27 mouse cellular contexts compared by ENCODE assay signal in genomic region chr3:142249458-142249857, GRCm38 (mm10).
A peak's percentile ranks its signal among the peaks of the same experiment; 100 is the strongest.
DNase-seq lines count a peak whose midpoint lies in the region; ATAC-seq and TF ChIP-seq lines count a peak whose summit lies in the region.
"Had no signal": no experiment of that assay in that cellular context is flagged by ENCODE, and none has a peak within 500 bp of the region (broad histone marks: within the 10 kb centered on the region; RNA-seq: fewer than 3 reads in every experiment).

No protein-coding gene starts in this region.

- H3K27me3 ChIP-seq in limb, embryonic 11.5 days (ENCODE audit: control insufficient read depth, insufficient read depth, low read length) = 0 out of 2 replicates have a peak, but pooled peaks cover 3% of the 10 kb centered on the region
- peaks cover 55% of the 10 kb centered on the region for H3K27me3 ChIP-seq in limb, embryonic 10.5 days (ENCODE audit: low read depth, poor library complexity, severe bottlenecking)
- H3K27me3 ChIP-seq in forebrain, embryonic 10.5 days (ENCODE audit: poor library complexity, severe bottlenecking) = no peaks in the 10 kb centered on the region
- H3K27me3 ChIP-seq: liver, embryonic 13.5 days had no signal

- H3K9ac ChIP-seq in limb, embryonic 11.5 days (ENCODE audit: low read length) = no peak overlapping the region
- H3K9ac ChIP-seq: liver, embryonic 13.5 days had no signal

- ATAC-seq in limb, embryonic 11.5 days (ENCODE audit: insufficient number of reproducible peaks, low FRiP score, low TSS enrichment, low read depth) = no peak
- peak; percentile 75 for ATAC-seq in inflammation-experienced regulatory T-cells, adult 6 months
- ATAC-seq: forebrain, embryonic 16.5 days; hindbrain, embryonic 16.5 days; intestine, embryonic 16.5 days; lung, postnatal 0 days; midbrain, embryonic 16.5 days had no signal

- H3K9me3 ChIP-seq in limb, embryonic 11.5 days (ENCODE audit: control insufficient read depth, low read length) = no peaks in the 10 kb centered on the region
- no peaks in the 10 kb centered on the region for H3K9me3 ChIP-seq in limb, embryonic 10.5 days (replicated peaks)
- no peaks in the 10 kb centered on the region for H3K9me3 ChIP-seq in forebrain, embryonic 10.5 days
- H3K9me3 ChIP-seq: liver, embryonic 13.5 days had no signal

- peak; percentile 19 for DNase-seq in limb, embryonic 11.5 days (ENCODE audit: low spot score)
- DNase-seq in limb, embryonic 10.5 days (ENCODE audit: low spot score) = no peak
- no peak for DNase-seq in frontal cortex, postnatal 14 days (ENCODE audit: low spot score in 2 of 2)
- no peak for DNase-seq in forebrain, embryonic 10.5 days (ENCODE audit: extremely low spot score, low spot score)
- DNase-seq in gastrocnemius, adult 8-10 months (ENCODE audit: low spot score in 2 of 2) = no peak
- DNase-seq: adrenal gland, postnatal 36 days; cerebellum, adult 8-10 months; cerebellum, postnatal 25 days; gastrocnemius, postnatal 14 days; heart, postnatal 14 days; kidney, adult 8-10 months; kidney, postnatal 10 days; layer of hippocampus, adult 9-11 months; liver, embryonic 13.5 days; lung, adult 18-20 months; right cerebral cortex, adult 18-20 months; thymus, adult 18-20 months; thymus, postnatal 36 days had no signal

- no peak overlapping the region for H3K4me2 ChIP-seq in limb, embryonic 11.5 days (ENCODE audit: low read depth, severe bottlenecking)
- H3K4me2 ChIP-seq: liver, embryonic 13.5 days; midbrain, embryonic 11.5 days had no signal

- no peak overlapping the region for H3K4me3 ChIP-seq in limb, embryonic 11.5 days (ENCODE audit: low read depth, low read length)
- H3K4me3 ChIP-seq in limb, embryonic 10.5 days = no peak overlapping the region
- H3K4me3 ChIP-seq in bone marrow macrophage, adult 2 months (ENCODE audit: insufficient read depth, low read length) = no peak overlapping the region
- no peak overlapping the region for H3K4me3 ChIP-seq in forebrain, embryonic 10.5 days
- H3K4me3 ChIP-seq: liver, embryonic 13.5 days had no signal

- H3K4me1 ChIP-seq in limb, embryonic 11.5 days (ENCODE audit: control insufficient read depth, insufficient read depth, low read length) = 0 out of 2 replicates have a peak, but pooled peaks cover 3% of the 10 kb centered on the region
- H3K4me1 ChIP-seq in limb, embryonic 10.5 days = 0 out of 2 replicates have a peak, but pooled peaks cover 4% of the 10 kb centered on the region
- H3K4me1 ChIP-seq in bone marrow macrophage, adult 2 months (ENCODE audit: control insufficient read depth, insufficient read depth, low read length) = peaks cover 9% of the 10 kb centered on the region
- H3K4me1 ChIP-seq in forebrain, embryonic 10.5 days = peaks cover 5% of the 10 kb centered on the region; the same call in 1 of the 2 replicates
- H3K4me1 ChIP-seq: liver, embryonic 13.5 days had no signal

- H3K36me3 ChIP-seq in limb, embryonic 11.5 days (ENCODE audit: control insufficient read depth, insufficient read depth, low read length) = no peaks in the 10 kb centered on the region; the same call in 1 of the 2 replicates
- no peaks in the 10 kb centered on the region for H3K36me3 ChIP-seq in limb, embryonic 10.5 days
- H3K36me3 ChIP-seq in forebrain, embryonic 10.5 days (replicated peaks) = no peaks in the 10 kb centered on the region

- WGBS in limb, embryonic 11.5 days = 95% methylated on average over 2 of the region's 2 CpGs
- WGBS in limb, embryonic 10.5 days = 95% methylated on average over 2 of the region's 2 CpGs
- 82% methylated on average over 2 of the region's 2 CpGs for WGBS in forebrain, embryonic 10.5 days

- no peak overlapping the region for H3K27ac ChIP-seq in limb, embryonic 11.5 days (replicated peaks; ENCODE audit: low read depth, low read length)
- no peak overlapping the region for H3K27ac ChIP-seq in limb, embryonic 10.5 days
- peak overlapping the region; percentile 2 for H3K27ac ChIP-seq in bone marrow macrophage, adult 2 months (ENCODE audit: insufficient read depth, low read depth, low read length)
- H3K27ac ChIP-seq in forebrain, embryonic 10.5 days = no peak overlapping the region
- H3K27ac ChIP-seq: liver, embryonic 13.5 days; stomach, postnatal 0 days had no signal

- no peak for TF ChIP-seq CTCF in bone marrow macrophage, adult 2 months (IDR thresholded peaks at IDR 0.05; ENCODE audit: low read depth, low read length)

- TF ChIP-seq POLR2A in bone marrow macrophage, adult 2 months (IDR thresholded peaks at IDR 0.05; ENCODE audit: borderline replicate concordance, low read depth, low read length) = no peak
